Mouse (Mus musculus): Measurements from ENCODE around the gene Urod.

DNA sequence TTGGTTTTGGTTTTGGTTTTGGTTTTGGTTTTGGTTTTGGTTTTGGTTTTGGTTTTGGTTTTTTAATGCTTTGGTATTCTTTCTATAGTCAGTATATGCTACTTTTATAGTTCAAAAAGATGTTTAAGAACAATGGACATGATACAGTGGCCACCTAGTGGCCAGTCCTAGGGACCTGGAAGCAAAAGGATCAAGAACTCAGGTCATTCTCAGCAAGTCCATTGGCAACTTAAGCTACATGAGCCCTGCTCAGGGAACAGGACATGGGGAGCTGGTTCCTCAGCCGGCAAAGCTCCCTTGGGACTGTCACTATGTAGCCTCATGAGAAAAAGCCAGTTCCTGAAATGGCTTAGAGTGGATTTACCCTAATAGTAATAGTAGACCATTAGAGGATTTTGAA lies 42.6 kb downstream of the Urod start:
- TF ChIP-seq CTCF (IDR thresholded peaks at IDR 0.05) = peak; percentile 27; the same call in 1 of the 2 replicates
- TF ChIP-seq EP300 (IDR thresholded peaks at IDR 0.05) = no peak

Measured in lung, postnatal 0 days (tissue).